Mouse (Mus musculus): ENCODE data around the gene Prdm11.
A peak's percentile ranks its signal among the peaks of the same experiment; 100 is the strongest.

Prdm11 gene

GRCm38 (mm10) chr2:93046509-93046835 is 505 bp upstream of the Prdm11 start:
- no peak for DNase-seq (ENCODE audit: low spot score in 2 of 2)

GRCm38 (mm10) chr2:93045129-93045817 is 694 bp downstream of the Prdm11 start:
- DNase-seq (ENCODE audit: low spot score in 2 of 2): peak; percentile 93 to 95

GRCm38 (mm10) chr2:93043449-93044157 is 2.4 kb downstream of the Prdm11 start:
- no peak for DNase-seq (ENCODE audit: low spot score in 2 of 2)

GRCm38 (mm10) chr2:93041470-93041869 is 4.5 kb downstream of the Prdm11 start:
- DNase-seq (ENCODE audit: low spot score in 2 of 2): no peak

GRCm38 (mm10) chr2:93040841-93041240 is 5.1 kb downstream of the Prdm11 start:
- DNase-seq (ENCODE audit: low spot score in 2 of 2): no peak

- no peak for DNase-seq (ENCODE audit: low spot score in 2 of 2)
Observed at GRCm38 (mm10) chr2:93039706-93040105, 6.3 kb downstream of the Prdm11 start.

- no peak for DNase-seq (ENCODE audit: low spot score in 2 of 2)
Observed at GRCm38 (mm10) chr2:93039043-93039442, 6.9 kb downstream of the Prdm11 start.

- DNase-seq (ENCODE audit: low spot score in 2 of 2): no peak
Observed at GRCm38 (mm10) chr2:93035631-93036030, 10.3 kb downstream of the Prdm11 start.

GRCm38 (mm10) chr2:93032651-93033050 is 13.3 kb downstream of the Prdm11 start:
- DNase-seq (ENCODE audit: low spot score in 2 of 2): no peak

GRCm38 (mm10) chr2:93032049-93032448 is 13.9 kb downstream of the Prdm11 start:
- no peak for DNase-seq (ENCODE audit: low spot score in 2 of 2)

- no peak for DNase-seq (ENCODE audit: low spot score in 2 of 2)
Observed at GRCm38 (mm10) chr2:93031021-93031420, 14.9 kb downstream of the Prdm11 start.

GRCm38 (mm10) chr2:93030101-93030500 is 15.9 kb downstream of the Prdm11 start:
- DNase-seq (ENCODE audit: low spot score in 2 of 2): no peak

GRCm38 (mm10) chr2:93029267-93030060 is 16.5 kb downstream of the Prdm11 start:
- DNase-seq (ENCODE audit: low spot score in 2 of 2): no peak

- no peak for DNase-seq (ENCODE audit: low spot score in 2 of 2)
Observed at GRCm38 (mm10) chr2:93028865-93029264, 17.1 kb downstream of the Prdm11 start.

- DNase-seq (ENCODE audit: low spot score in 2 of 2): no peak
Observed at GRCm38 (mm10) chr2:93027713-93028112, 18.3 kb downstream of the Prdm11 start.

- DNase-seq (ENCODE audit: low spot score in 2 of 2): no peak
Observed at GRCm38 (mm10) chr2:93024431-93024830, 21.5 kb downstream of the Prdm11 start.

- peak in 1 of 2 experiments; percentile 32 for DNase-seq (ENCODE audit: low spot score in 2 of 2)
Observed at GRCm38 (mm10) chr2:93018854-93019253, 27.1 kb downstream of the Prdm11 start.

GRCm38 (mm10) chr2:93017151-93017550 is 28.8 kb downstream of the Prdm11 start:
- no peak for DNase-seq (ENCODE audit: low spot score in 2 of 2)

GRCm38 (mm10) chr2:93015041-93015440 is 30.9 kb downstream of the Prdm11 start:
- peak in 1 of 2 experiments; percentile 39 for DNase-seq (ENCODE audit: low spot score in 2 of 2)

GRCm38 (mm10) chr2:93014093-93014937 is 31.7 kb downstream of the Prdm11 start:
- peak in 1 of 2 experiments; percentile 72 for DNase-seq (ENCODE audit: low spot score in 2 of 2)

GRCm38 (mm10) chr2:93013415-93014092 is 32.4 kb downstream of the Prdm11 start:
- DNase-seq (ENCODE audit: low spot score in 2 of 2): no peak
